Mouse (Mus musculus): ENCODE results near the gene Adssl1. TPM values are rescaled to one million over a fixed set of nuclear protein-coding genes. Genes with fewer than 3 reads are reported as not detected.

Gene Adssl1
- polyA plus RNA-seq, 1 experiment from 2014 or later: 13.4 TPM

DNA sequence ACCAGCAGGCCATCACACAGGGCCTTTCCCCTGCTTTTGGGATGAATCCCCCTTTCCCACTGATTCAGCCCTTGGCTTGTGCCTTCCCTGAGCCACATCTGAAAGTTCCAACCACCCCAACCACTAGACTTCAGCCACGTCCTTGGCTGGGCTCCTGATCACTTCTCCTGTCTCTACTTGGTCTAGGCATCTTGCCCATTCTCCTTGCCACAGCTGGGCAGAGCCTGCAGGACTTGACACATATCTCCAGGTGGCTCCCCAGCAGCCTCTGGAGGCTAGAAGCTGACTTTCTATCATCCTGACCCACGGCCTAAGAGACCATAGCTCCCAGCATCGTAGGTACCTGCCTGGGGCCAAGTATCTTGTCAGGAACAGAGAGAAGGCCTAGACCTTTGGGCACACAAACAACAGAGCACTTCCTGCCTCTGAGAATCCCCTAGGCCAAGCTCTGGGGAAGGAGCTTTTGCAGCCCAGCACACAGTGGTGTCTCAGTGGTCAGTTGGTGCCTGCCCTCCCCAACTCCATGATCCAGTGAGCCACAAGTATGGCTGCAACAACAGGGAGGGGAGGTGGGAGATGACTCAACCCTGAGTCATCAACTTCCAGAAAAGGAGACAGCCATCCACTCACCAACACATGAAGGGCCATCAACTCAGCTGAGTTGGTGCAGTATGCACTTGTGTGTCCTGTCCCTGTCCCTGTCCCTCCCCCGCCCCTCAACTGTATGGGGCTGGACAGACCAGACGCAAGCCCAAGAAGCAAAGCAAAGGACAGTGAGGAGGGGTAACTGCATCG, 41.4 kb upstream of the Adssl1 start:
- no peak for TF ChIP-seq CTCF (IDR thresholded peaks at IDR 0.05; ENCODE audit: low read depth)
- 67% methylated on average over 6 of the region's 6 CpGs for WGBS
- DNase-seq (ENCODE audit: low spot score) (no peak), ATAC-seq (replicated peaks; ENCODE audit: low FRiP score, low read depth) (0 out of 2 replicates have a peak, but pooled peaks have one; percentile 23)
- no peak overlapping the region for H3K4me2 ChIP-seq (ENCODE audit: low read length)
- H3K27me3 ChIP-seq (ENCODE audit: insufficient read depth, low read length): no peaks in the 10 kb centered on the region
- no peaks in the 10 kb centered on the region for H3K36me3 ChIP-seq (ENCODE audit: insufficient read depth, low read length)
- H3K9ac ChIP-seq (ENCODE audit: low read depth, low read length): no peak overlapping the region
- H3K4me1 ChIP-seq (replicated peaks; ENCODE audit: insufficient read depth, low read length): peaks cover 22% of the 10 kb centered on the region
- no peaks in the 10 kb centered on the region for H3K9me3 ChIP-seq (replicated peaks; ENCODE audit: low read length)
- no peak overlapping the region for H3K4me3 ChIP-seq (replicated peaks; ENCODE audit: low read depth, low read length)
- peak overlapping the region; percentile 47 for H3K27ac ChIP-seq

DNA sequence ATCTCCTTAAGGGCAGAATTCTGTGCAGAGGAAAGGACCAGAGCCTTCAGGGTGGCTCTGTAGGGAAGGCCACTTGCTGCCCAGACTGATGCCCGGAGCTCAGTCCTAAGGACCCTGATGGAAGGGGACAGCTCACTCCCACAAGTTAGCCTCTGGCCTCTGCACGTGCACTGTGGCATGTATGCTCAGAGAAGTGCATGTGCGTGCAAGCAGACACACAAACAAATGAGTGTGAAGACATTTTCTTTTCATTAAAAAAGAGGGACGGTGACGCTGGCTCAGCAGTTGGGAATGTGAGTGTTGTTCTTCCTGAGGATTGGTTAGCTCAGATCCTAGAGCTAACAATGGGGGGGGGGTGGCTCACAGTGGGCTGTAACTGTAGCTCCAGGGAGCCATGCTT, 40.4 kb upstream of the Adssl1 start:
- no peak for DNase-seq (ENCODE audit: low spot score)
- Histone ChIP-seq H3K9ac (ENCODE audit: low read depth, low read length) (no peak overlapping the region), H3K36me3 (ENCODE audit: insufficient read depth, low read length) (no peaks in the 10 kb centered on the region), H3K4me2 (ENCODE audit: low read length) (no peak overlapping the region), H3K9me3 (replicated peaks; ENCODE audit: low read length) (no peaks in the 10 kb centered on the region), H3K4me1 (replicated peaks; ENCODE audit: insufficient read depth, low read length) (peaks cover 22% of the 10 kb centered on the region), H3K27me3 (ENCODE audit: insufficient read depth, low read length) (no peaks in the 10 kb centered on the region), H3K4me3 (replicated peaks; ENCODE audit: low read depth, low read length) (no peak overlapping the region), H3K27ac (peak overlapping the region; percentile 47)
- no peak for ATAC-seq (replicated peaks; ENCODE audit: low FRiP score, low read depth)
- WGBS: 37% methylated on average over 5 of the region's 5 CpGs
- TF ChIP-seq CTCF (IDR thresholded peaks at IDR 0.05; ENCODE audit: low read depth): no peak

DNA sequence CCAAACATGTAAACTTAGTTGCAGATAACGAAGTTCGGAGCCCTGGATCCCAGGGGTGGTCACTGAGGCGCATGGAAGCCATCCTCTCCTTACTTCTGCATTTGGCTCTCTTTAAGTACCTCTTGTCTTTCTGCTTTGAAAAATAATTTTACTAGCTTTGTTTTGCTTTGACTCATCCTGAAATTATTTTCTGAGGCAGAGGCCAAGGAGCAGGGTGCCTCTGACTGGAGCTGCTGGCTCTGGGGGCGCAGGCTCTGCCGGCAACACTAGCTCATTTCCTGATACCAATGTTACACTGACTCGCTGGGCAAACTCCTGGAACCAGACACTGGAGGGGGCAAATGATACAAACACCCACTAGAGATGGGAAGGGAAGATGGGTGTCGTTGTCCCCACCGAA, 39.9 kb upstream of the Adssl1 start:
- 85% methylated on average over 8 of the region's 8 CpGs for WGBS
- no peak for DNase-seq (ENCODE audit: low spot score)
- Histone ChIP-seq H3K27ac (no peak overlapping the region), H3K4me1 (replicated peaks; ENCODE audit: insufficient read depth, low read length) (peaks cover 22% of the 10 kb centered on the region), H3K27me3 (ENCODE audit: insufficient read depth, low read length) (no peaks in the 10 kb centered on the region), H3K4me3 (replicated peaks; ENCODE audit: low read depth, low read length) (no peak overlapping the region), H3K9ac (ENCODE audit: low read depth, low read length) (no peak overlapping the region), H3K9me3 (replicated peaks; ENCODE audit: low read length) (no peaks in the 10 kb centered on the region), H3K36me3 (ENCODE audit: insufficient read depth, low read length) (no peaks in the 10 kb centered on the region), H3K4me2 (ENCODE audit: low read length) (no peak overlapping the region)
- TF ChIP-seq CTCF (IDR thresholded peaks at IDR 0.05; ENCODE audit: low read depth): no peak
- no peak for ATAC-seq (replicated peaks; ENCODE audit: low FRiP score, low read depth)

DNA sequence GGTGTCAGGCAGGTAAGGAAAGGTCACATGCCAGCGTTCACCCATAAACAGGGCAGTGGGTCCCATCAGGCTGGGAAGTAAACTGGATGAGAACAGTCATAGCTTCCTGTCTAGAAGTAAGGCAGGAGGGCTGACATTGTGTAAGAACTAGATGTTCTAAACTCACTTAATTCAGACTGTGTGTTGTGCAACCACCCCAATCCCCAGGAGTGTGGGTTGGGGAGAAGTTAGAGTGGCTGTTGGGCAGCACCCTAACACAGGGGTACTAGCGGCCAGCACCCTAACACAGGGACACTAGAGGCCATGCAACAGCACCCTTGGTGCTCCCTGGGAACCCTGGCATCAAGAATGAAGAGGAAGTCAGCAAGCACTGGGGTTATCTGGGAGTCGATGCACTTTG, 38.7 kb upstream of the Adssl1 start:
- H3K4me3 ChIP-seq (replicated peaks; ENCODE audit: low read depth, low read length): no peak overlapping the region
- H3K4me1 ChIP-seq (replicated peaks; ENCODE audit: insufficient read depth, low read length): peaks cover 17% of the 10 kb centered on the region
- DNase-seq (ENCODE audit: low spot score): no peak
- no peaks in the 10 kb centered on the region for H3K9me3 ChIP-seq (replicated peaks; ENCODE audit: low read length)
- H3K9ac ChIP-seq (ENCODE audit: low read depth, low read length): no peak overlapping the region
- WGBS: 83% methylated on average over 3 of the region's 3 CpGs
- H3K4me2 ChIP-seq (ENCODE audit: low read length): no peak overlapping the region
- H3K27me3 ChIP-seq (ENCODE audit: insufficient read depth, low read length): no peaks in the 10 kb centered on the region
- no peak overlapping the region for H3K27ac ChIP-seq
- H3K36me3 ChIP-seq (ENCODE audit: insufficient read depth, low read length): no peaks in the 10 kb centered on the region
- TF ChIP-seq CTCF (IDR thresholded peaks at IDR 0.05; ENCODE audit: low read depth): no peak
- ATAC-seq (replicated peaks; ENCODE audit: low FRiP score, low read depth): no peak

DNA sequence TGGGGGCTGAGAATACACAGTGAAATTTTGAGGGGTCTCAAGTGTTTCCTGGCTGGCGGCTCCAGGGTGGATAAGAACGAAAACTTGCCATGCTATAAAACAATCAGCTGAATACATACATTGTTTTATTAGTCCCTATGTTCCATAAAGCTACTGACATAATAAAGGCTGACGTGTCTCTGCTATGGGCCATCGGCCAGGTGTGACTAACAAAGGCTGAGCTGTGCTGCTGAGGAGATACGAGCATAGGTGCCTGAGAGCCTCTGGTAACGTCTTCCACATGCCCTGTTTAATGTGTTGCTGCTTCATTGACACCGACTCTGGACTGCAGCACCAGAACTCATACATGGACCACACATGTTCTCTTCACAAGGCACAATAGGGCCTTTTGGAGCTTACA, 34.9 kb upstream of the Adssl1 start:
- DNase-seq (ENCODE audit: low spot score): no peak
- no peak overlapping the region for H3K4me3 ChIP-seq (replicated peaks; ENCODE audit: low read depth, low read length)
- no peaks in the 10 kb centered on the region for H3K9me3 ChIP-seq (replicated peaks; ENCODE audit: low read length)
- no peaks in the 10 kb centered on the region for H3K36me3 ChIP-seq (ENCODE audit: insufficient read depth, low read length)
- no peak overlapping the region for H3K9ac ChIP-seq (ENCODE audit: low read depth, low read length)
- H3K27me3 ChIP-seq (ENCODE audit: insufficient read depth, low read length): no peaks in the 10 kb centered on the region
- H3K27ac ChIP-seq: no peak overlapping the region
- peaks cover 21% of the 10 kb centered on the region for H3K4me1 ChIP-seq (replicated peaks; ENCODE audit: insufficient read depth, low read length)
- no peak overlapping the region for H3K4me2 ChIP-seq (ENCODE audit: low read length)
- 41% methylated on average over 7 of the region's 7 CpGs for WGBS
- ATAC-seq (replicated peaks; ENCODE audit: low FRiP score, low read depth): no peak
- TF ChIP-seq CTCF (IDR thresholded peaks at IDR 0.05; ENCODE audit: low read depth): no peak

DNA sequence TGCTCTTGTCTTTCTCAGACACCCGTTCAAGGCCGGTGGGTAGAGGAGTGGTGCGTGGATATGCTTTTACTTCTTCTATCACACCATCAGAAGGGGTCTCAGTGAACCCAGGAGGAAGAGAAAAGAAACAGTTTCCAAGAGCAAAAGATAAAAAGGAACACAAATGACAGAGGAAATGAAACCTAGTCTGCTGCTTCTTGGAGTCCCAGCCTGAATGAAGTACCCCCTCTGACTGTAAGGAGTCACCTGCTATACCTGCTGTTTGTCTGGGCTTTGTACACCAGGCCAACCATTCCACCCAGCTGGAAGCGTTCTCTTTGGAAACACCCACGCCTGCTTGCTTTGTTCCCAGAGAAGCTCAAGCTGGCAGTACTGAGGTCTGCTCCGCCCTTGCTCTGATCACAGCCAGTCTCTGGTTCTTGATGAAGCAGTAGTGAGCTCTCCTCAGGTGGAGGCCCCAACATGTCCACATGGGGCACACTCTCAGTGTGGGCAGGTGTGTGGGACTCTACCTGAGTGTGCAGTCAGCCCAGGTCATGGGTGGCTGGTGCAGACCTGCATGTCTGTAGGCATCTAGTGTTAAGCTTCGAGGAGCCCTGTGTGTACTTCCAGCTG, 33.8 kb upstream of the Adssl1 start:
- ATAC-seq (replicated peaks; ENCODE audit: low FRiP score, low read depth) (no peak), DNase-seq (ENCODE audit: low spot score) (no peak)
- no peak overlapping the region for H3K4me2 ChIP-seq (ENCODE audit: low read length)
- no peak overlapping the region for H3K9ac ChIP-seq (ENCODE audit: low read depth, low read length)
- H3K27ac ChIP-seq: no peak overlapping the region
- WGBS: 76% methylated on average over 7 of the region's 7 CpGs
- no peak overlapping the region for H3K4me3 ChIP-seq (replicated peaks; ENCODE audit: low read depth, low read length)
- no peaks in the 10 kb centered on the region for H3K36me3 ChIP-seq (ENCODE audit: insufficient read depth, low read length)
- peaks cover 21% of the 10 kb centered on the region for H3K4me1 ChIP-seq (replicated peaks; ENCODE audit: insufficient read depth, low read length)
- H3K9me3 ChIP-seq (replicated peaks; ENCODE audit: low read length): no peaks in the 10 kb centered on the region
- peak; percentile 24; the same call in 1 of the 2 replicates for TF ChIP-seq CTCF (IDR thresholded peaks at IDR 0.05; ENCODE audit: low read depth)
- no peaks in the 10 kb centered on the region for H3K27me3 ChIP-seq (ENCODE audit: insufficient read depth, low read length)

All from kidney, postnatal 0 days (tissue).